Mouse (Mus musculus) heart, postnatal 0 days (tissue): ENCODE measurements around the gene Sdk2.

Experiments used
- CTCF ChIP-seq: IDR thresholded peaks from 2 replicates; pipeline ENCODE4 v1.5.1; 2016; ENCODE audit warnings: antibody characterized with exemption, control low read depth, low read depth
- EP300 ChIP-seq: IDR thresholded peaks from 2 replicates; pipeline ENCODE4 v1.6.1; 2016; ENCODE audit warnings: antibody characterized with exemption, low read depth

GRCm38 (mm10) chr11:113942101-113942735 lies 124.6 kb downstream of the Sdk2 start:
- TF ChIP-seq EP300, result no peak
- no peak for TF ChIP-seq CTCF
